Mouse (Mus musculus) monocyte, adult 2 months (primary cell): Measurements from ENCODE around the gene Sdsl.

Source experiments
- DNase-seq, 2 experiments: peaks; one replicate each; pipeline ENCODE4 v3.0.0; 2022; ENCODE audit warnings: low spot score in 2 of 2, low read depth in 1 of 2

Gene Sdsl

DNA sequence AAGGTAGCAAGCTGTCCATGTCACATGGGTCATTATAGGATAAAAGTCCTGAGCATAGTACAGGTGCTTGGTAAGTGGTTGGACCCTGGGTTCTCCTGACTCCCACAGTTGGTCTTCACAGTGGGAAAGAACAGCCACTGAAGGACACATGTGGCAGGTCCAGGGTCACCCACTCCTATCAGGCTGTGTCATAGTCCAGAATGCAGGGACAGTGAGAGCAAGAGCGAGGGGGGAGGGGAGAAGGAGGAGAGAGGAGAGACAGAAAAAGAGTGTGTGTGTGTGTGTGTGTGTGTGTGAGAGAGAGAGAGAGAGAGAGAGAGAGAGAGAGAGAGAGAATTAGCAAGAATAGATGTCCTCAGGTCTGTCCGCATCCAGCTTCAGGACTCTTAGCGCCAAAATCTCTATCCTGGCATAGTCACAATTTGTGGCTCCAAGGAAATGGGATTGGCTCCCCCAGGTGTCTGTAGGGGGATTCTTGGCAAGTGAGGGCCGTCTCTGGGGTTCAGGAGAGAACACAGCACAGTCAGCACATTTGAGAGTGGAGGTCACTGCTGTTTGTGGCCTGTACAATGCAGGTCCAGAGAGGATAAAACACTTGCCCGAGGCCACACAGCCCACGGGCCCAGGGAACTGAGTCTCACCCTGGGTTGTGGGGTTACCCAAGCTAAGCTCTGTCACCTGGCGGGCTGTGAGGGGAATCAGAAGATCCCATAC, 15.6 kb downstream of the Sdsl start:
- DNase-seq: no peak

GRCm38 (mm10) chr5:120456253-120456652, 16.4 kb downstream of the Sdsl start:
- DNase-seq: no peak

DNA sequence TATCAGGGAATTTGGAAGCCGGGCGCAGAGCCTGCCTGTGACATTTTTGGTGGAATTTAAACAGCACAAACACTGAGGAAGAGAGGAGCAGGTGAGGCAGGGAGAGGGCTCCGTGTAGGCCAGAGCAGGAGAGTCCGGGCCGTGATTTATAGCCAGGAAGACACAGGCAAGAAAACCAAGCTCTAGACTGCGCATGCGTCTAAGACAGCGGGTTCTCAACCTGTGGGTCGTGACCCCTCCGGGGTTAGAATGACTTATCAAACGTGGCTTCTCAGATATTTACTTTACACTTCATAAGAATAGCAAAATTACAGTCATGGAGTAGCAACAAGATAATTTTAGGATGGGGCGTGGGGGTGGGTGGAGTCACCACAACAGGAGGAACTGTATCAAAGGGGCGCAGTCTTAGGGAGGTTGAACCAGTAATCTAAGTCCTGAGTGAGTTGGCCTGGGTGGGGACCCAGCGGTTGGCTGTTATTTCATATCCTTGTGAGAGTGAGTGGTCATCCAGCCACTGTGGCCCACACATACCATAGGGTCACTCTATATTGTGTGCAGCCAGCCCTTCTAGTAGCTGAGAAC, 17.8 kb downstream of the Sdsl start:
- DNase-seq: no peak

GRCm38 (mm10) chr5:120447305-120447704, 25.3 kb downstream of the Sdsl start:
- DNase-seq: no peak

DNA sequence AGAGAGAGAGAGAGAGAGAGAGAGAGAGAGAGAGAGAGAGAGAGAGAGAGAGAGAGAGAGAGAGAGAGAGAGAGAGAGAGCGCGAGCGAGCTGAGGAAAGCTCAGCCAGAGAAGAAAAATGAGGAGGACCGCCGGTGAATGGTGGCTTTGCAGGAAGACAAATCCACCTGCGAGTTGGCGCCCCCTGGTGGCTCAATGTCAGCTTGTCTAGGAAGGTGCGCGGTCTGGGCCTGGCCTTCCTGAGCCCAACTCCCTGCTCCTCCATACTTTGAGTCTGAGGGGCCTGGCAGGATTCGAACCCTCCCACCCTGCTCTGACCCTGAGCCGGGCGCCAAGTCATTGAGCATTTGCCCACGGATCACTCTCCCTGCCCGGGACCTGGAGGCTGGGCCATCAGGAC, 31.9 kb downstream of the Sdsl start:
- DNase-seq: peak in 1 of 2 experiments; percentile 35

DNA sequence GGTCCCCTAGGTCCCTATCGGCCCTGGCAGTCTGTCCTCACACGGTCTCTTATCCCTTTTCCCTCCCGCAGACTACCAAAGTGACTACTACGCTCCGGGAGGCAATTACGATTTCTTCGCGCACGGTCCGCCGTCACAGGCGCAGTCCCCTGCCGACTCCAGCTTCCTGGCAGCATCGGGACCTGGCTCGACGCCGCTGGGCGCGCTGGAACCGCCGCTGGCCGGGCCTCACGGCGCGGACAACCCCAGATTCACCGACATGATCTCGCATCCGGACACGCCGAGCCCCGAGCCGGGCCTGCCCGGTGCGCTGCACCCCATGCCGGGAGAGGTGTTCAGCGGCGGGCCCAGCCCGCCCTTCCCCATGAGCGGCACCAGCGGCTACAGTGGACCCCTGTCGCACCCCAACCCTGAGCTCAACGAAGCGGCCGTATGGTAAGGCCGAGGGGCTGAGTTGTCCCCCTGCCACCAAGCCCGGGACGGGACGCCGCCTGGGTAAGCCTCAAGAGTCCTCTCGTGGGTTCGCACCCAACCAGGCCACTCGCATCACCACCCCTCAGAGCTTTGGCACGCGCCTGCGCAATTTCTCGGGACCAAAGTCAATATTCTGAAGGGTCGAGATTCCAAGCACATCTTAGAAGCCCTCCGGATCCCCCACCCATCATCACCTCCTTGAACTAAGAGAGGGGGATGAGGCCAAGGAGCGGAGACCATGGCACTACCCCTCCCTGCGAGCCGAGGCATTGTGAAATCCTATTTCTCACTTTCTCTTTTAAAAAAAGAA, 32.5 kb downstream of the Sdsl start:
- DNase-seq: no peak

GRCm38 (mm10) chr5:120438991-120439710, 33.5 kb downstream of the Sdsl start:
- DNase-seq: no peak

DNA sequence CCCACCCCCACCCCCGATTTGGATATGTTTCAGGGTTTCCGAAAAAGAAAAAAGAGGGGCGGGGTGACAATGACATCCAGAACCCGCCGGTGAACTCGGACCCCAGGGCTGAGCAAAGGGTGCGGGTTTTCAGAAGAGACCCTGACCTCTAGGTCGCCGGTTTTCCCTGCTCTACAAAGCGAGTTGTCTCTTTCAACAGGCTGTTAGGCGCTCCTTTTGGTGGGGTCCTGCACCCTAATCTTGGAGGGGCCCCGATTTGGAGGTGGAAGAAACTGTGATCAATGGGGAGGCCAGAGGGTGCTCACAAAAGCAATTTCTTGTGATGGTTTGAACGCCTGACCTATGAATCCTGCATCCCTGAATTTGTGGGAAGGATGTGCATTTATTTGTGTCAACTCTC, 34.1 kb downstream of the Sdsl start:
- no peak for DNase-seq

- no peak for DNase-seq
These were observed 34.6 kb downstream of the Sdsl start for GRCm38 (mm10) chr5:120437986-120438385.

- no peak for DNase-seq
These were observed 35.1 kb downstream of the Sdsl start for GRCm38 (mm10) chr5:120437539-120437938.

- DNase-seq: no peak
These were observed 35.6 kb downstream of the Sdsl start for GRCm38 (mm10) chr5:120436885-120437495.

GRCm38 (mm10) chr5:120435731-120436501, 36.7 kb downstream of the Sdsl start:
- no peak for DNase-seq

GRCm38 (mm10) chr5:120435006-120435681, 37.5 kb downstream of the Sdsl start:
- no peak for DNase-seq

GRCm38 (mm10) chr5:120434231-120434735, 38.3 kb downstream of the Sdsl start:
- DNase-seq: no peak

DNA sequence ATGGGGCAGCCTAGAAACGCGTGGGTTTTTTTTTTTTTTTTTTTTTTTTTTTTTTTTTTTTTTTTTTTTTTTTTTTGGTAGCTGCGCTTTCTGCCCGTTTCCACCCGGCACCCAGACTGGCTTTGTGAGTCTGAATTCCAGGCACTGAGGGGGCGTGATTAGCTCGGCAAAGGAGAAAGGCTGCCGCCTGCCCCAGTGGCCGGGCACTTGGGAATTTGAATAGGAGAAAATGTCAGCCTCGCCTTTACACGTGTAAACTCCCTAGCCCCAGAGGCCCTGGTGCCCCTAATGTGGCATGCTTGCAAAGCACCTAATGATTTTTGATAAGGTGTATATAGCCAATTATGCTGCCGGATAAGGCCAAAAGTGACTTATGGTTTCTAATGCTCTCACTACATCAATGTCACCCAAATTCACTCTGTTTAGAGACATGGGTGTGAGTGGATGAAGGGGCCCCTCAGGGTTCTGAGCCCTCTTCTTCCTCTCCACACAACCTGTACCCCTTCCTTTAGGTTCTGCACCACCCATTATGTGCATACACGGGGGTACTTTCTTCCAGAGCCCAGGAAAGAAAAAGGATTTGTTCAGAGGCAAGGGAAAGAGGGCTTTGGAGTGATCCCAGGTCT, 39.4 kb downstream of the Sdsl start:
- DNase-seq: no peak

DNA sequence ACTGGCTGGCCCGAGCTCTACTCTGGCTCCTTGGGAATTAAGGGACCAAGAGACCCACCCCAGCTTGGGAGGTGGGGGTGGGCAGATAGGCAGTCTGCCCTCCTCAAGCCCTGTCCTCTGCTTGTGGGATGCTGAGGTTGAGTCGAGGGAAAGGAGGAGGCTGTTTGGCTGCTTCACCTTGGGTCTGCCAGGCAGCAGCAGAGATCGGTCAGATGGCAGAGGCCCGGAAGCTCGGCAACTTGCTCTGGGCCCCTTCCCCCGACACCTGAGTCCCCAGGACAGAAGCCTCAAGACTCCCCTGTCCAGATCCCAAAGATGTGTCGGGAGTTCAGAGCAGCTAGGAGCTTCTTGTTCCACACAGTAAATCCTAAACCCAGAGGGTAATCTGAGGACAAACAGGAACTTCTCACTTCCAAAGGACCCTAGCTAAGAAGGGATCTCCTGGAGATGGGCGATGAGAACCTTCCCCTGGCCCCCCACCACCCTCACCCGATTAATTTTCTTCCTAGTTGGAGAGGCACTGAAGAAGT, 40.1 kb downstream of the Sdsl start:
- DNase-seq: no peak

GRCm38 (mm10) chr5:120431649-120432485, 40.7 kb downstream of the Sdsl start, which contains the start of gene Lhx5:
Gene Lhx5 (plus strand): TSS chr5:120431699.
- DNase-seq: no peak

DNA sequence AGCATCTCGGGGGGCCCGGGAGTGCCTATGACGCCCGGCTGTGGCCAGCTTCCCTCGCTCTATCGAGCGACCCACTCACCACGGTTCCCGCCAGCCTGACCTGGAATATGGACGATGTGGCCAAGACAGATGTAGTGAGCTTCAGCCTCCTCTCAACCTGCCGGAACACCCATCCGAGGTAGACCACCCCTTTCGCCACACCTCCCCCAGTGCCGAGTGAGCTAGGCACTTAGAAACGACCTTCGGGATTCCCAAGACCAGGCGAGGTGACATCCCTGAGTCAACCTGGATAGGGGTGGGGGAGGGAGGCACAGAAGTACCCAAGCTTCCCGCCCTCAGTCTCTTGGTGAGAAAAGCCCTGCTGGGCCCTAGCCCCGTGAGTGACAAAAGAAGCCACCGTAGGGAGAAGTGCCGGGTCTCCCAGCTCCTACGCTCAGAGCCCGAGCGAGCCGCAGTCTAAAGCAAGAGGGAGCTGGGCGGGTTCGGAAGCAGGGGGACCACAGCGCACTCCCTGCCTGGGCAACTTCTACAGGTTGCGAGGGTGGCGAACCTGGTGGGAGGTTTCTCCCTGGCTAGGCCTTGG, 41.5 kb downstream of the Sdsl start:
- DNase-seq: no peak
